ENCODE assay signal across 25 mouse cellular contexts in genomic region chr6:137272513-137272912, GRCm38 (mm10). TPM values are rescaled to one million over a fixed set of nuclear protein-coding genes. Genes with fewer than 3 reads are reported as not detected.
A peak's percentile ranks its signal among the peaks of the same experiment; 100 is the strongest.
DNase-seq lines count a peak whose midpoint lies in the region; ATAC-seq and TF ChIP-seq lines count a peak whose summit lies in the region.
"Had no signal": no experiment of that assay in that cellular context is flagged by ENCODE, and none has a peak within 500 bp of the region (broad histone marks: within the 10 kb centered on the region; RNA-seq: fewer than 3 reads in every experiment).

No protein-coding gene starts in this region.

- no peak overlapping the region for H3K9ac ChIP-seq in forebrain, embryonic 11.5 days (ENCODE audit: low read length)
- no peak overlapping the region for H3K9ac ChIP-seq in forebrain, embryonic 15.5 days (replicated peaks)
- H3K9ac ChIP-seq: embryonic facial prominence, embryonic 15.5 days; heart, embryonic 13.5 days; hindbrain, embryonic 15.5 days; limb, embryonic 15.5 days; liver, embryonic 15.5 days; stomach, embryonic 15.5 days had no signal

- no peak overlapping the region for H3K4me3 ChIP-seq in forebrain, embryonic 11.5 days (ENCODE audit: low read depth, low read length)
- no peak overlapping the region for H3K4me3 ChIP-seq in forebrain, embryonic 10.5 days
- no peak overlapping the region for H3K4me3 ChIP-seq in layer of hippocampus, adult 2 months
- no peak overlapping the region for H3K4me3 ChIP-seq in forebrain, embryonic 15.5 days
- H3K4me3 ChIP-seq: embryonic facial prominence, embryonic 15.5 days; heart, embryonic 13.5 days; hindbrain, embryonic 15.5 days; left cerebral cortex, adult 2 months; limb, embryonic 15.5 days; liver, embryonic 15.5 days; stomach, embryonic 15.5 days had no signal

- no peak overlapping the region for H3K4me2 ChIP-seq in forebrain, embryonic 11.5 days (ENCODE audit: low read depth, low read length, severe bottlenecking)
- no peak overlapping the region for H3K4me2 ChIP-seq in forebrain, embryonic 15.5 days (replicated peaks)
- H3K4me2 ChIP-seq: embryonic facial prominence, embryonic 15.5 days; heart, embryonic 13.5 days; hindbrain, embryonic 15.5 days; limb, embryonic 15.5 days; liver, embryonic 15.5 days; stomach, embryonic 15.5 days had no signal

- no peak overlapping the region for H3K27ac ChIP-seq in forebrain, embryonic 11.5 days (ENCODE audit: low read depth, low read length)
- no peak overlapping the region for H3K27ac ChIP-seq in forebrain, embryonic 10.5 days
- no peak overlapping the region for H3K27ac ChIP-seq in layer of hippocampus, adult 2 months
- H3K27ac ChIP-seq in forebrain, embryonic 15.5 days (replicated peaks): peak overlapping the region; percentile 5; the same call in 1 of the 2 replicates
- H3K27ac ChIP-seq: embryonic facial prominence, embryonic 15.5 days; heart, embryonic 13.5 days; hindbrain, embryonic 15.5 days; left cerebral cortex, adult 2 months; limb, embryonic 15.5 days; liver, embryonic 15.5 days; stomach, embryonic 15.5 days had no signal

- no peaks in the 10 kb centered on the region for H3K36me3 ChIP-seq in forebrain, embryonic 11.5 days (ENCODE audit: control insufficient read depth, insufficient read depth, low read length)
- H3K36me3 ChIP-seq in forebrain, embryonic 10.5 days (replicated peaks): no peaks in the 10 kb centered on the region
- H3K36me3 ChIP-seq in forebrain, embryonic 15.5 days: no peaks in the 10 kb centered on the region
- H3K36me3 ChIP-seq: embryonic facial prominence, embryonic 15.5 days; heart, embryonic 13.5 days; hindbrain, embryonic 15.5 days; limb, embryonic 15.5 days; liver, embryonic 15.5 days; stomach, embryonic 15.5 days had no signal

- no peaks in the 10 kb centered on the region for H3K27me3 ChIP-seq in forebrain, embryonic 11.5 days (ENCODE audit: control insufficient read depth, insufficient read depth, low read length)
- no peaks in the 10 kb centered on the region for H3K27me3 ChIP-seq in forebrain, embryonic 10.5 days (ENCODE audit: poor library complexity, severe bottlenecking)
- no peaks in the 10 kb centered on the region for H3K27me3 ChIP-seq in forebrain, embryonic 15.5 days
- H3K27me3 ChIP-seq: embryonic facial prominence, embryonic 15.5 days; heart, embryonic 13.5 days; hindbrain, embryonic 15.5 days; limb, embryonic 15.5 days; liver, embryonic 15.5 days; stomach, embryonic 15.5 days had no signal

- no peak for DNase-seq in forebrain, embryonic 11.5 days (ENCODE audit: low spot score)
- DNase-seq in forebrain, embryonic 10.5 days (ENCODE audit: extremely low spot score, low spot score): no peak
- peak; percentile 46 to 64 for DNase-seq in layer of hippocampus, adult 2 months (ENCODE audit: low spot score in 2 of 2)
- no peak for DNase-seq in layer of hippocampus, postnatal 10 days (ENCODE audit: low spot score in 2 of 2)
- peak; percentile 35 to 43 for DNase-seq in layer of hippocampus, postnatal 36 days
- no peak for DNase-seq in adrenal gland, adult (ENCODE audit: inconsistent age in 2 of 2, low spot score in 1 of 2)
- no peak for DNase-seq in neural tube, embryonic 10.5 days (ENCODE audit: extremely low spot score, low spot score)
- DNase-seq: adrenal gland, postnatal 14 days; cerebellum, adult 11 months; cerebellum, adult 9-11 months; gastrocnemius, postnatal 14 days; heart, adult 11 months; heart, postnatal 14 days; kidney, postnatal 25 days; lung, postnatal 4 days had no signal

- WGBS in forebrain, embryonic 11.5 days: 77% methylated on average over 8 of the region's 8 CpGs
- 92% methylated on average over 8 of the region's 8 CpGs for WGBS in forebrain, embryonic 10.5 days
- WGBS in forebrain, embryonic 15.5 days: 25% methylated on average over 8 of the region's 8 CpGs

- no peaks in the 10 kb centered on the region for H3K9me3 ChIP-seq in forebrain, embryonic 11.5 days (ENCODE audit: control insufficient read depth, low read length)
- H3K9me3 ChIP-seq in forebrain, embryonic 10.5 days: no peaks in the 10 kb centered on the region
- H3K9me3 ChIP-seq in forebrain, embryonic 15.5 days: no peaks in the 10 kb centered on the region
- H3K9me3 ChIP-seq: embryonic facial prominence, embryonic 15.5 days; heart, embryonic 13.5 days; hindbrain, embryonic 15.5 days; limb, embryonic 15.5 days; liver, embryonic 15.5 days; stomach, embryonic 15.5 days had no signal

- no peaks in the 10 kb centered on the region for H3K4me1 ChIP-seq in forebrain, embryonic 11.5 days (replicated peaks; ENCODE audit: control insufficient read depth, insufficient read depth, low read length)
- H3K4me1 ChIP-seq in forebrain, embryonic 10.5 days: peaks cover 2% of the 10 kb centered on the region; the same call in 1 of the 2 replicates
- H3K4me1 ChIP-seq in forebrain, embryonic 15.5 days: peaks cover 37% of the 10 kb centered on the region
- H3K4me1 ChIP-seq: embryonic facial prominence, embryonic 15.5 days; heart, embryonic 13.5 days; limb, embryonic 15.5 days; liver, embryonic 15.5 days; stomach, embryonic 15.5 days had no signal

- 0 out of 2 replicates have a peak, but pooled peaks have one; percentile 44 for ATAC-seq in forebrain, embryonic 11.5 days (replicated peaks; ENCODE audit: low FRiP score)
- ATAC-seq in forebrain, embryonic 15.5 days (replicated peaks): peak; percentile 81
- ATAC-seq: intestine, embryonic 16.5 days had no signal

- no peak for TF ChIP-seq CTCF in layer of hippocampus, adult 2 months (conservative IDR thresholded peaks at IDR 0.05)

RNA-seq across cellular contexts. Expression of gene Ptpro, which starts 20.4 kb away (rescaled TPM):
- polyA plus RNA-seq in forebrain, embryonic 11.5 days (2014; fragmentation: Nextera tagmentation; extraction: Ambion mirVana): 12.5 and 14.4 TPM in 2 replicates
- 2.9 and 3.2 TPM in 2 replicates for polyA plus RNA-seq in forebrain, embryonic 10.5 days (2016; fragmentation: Nextera tagmentation; extraction: Ambion mirVana)
- total RNA-seq in layer of hippocampus, adult 2 months (2021): 10 to 100 TPM; 43.6 to 45.4 TPM
- 10 to 100 TPM; 85.8 to 94.2 TPM for total RNA-seq in layer of hippocampus, postnatal 10 days (2021)
- polyA plus RNA-seq in forebrain, embryonic 15.5 days (2015; fragmentation: Nextera tagmentation; extraction: Ambion mirVana): 47.8 and 50.3 TPM in 2 replicates
- 10 to 100 TPM; 44.4 to 51.1 TPM for total RNA-seq in layer of hippocampus, postnatal 36 days (2021)
- total RNA-seq: megakaryocyte-erythroid progenitor cell, adult 5-6 weeks had no signal

Comparison
In these comparisons a context has a peak if more than half of its experiments do, and no peak if none do; other contexts are left out.
1. DNase-seq: peak in layer of hippocampus, adult 2 months (2 of 2) and layer of hippocampus, postnatal 36 days (2 of 2); none in forebrain, embryonic 11.5 days (single experiment), forebrain, embryonic 10.5 days (single experiment), layer of hippocampus, postnatal 10 days (0 of 2), adrenal gland, adult (0 of 2) and neural tube, embryonic 10.5 days (single experiment).